Mouse (Mus musculus) testis, postnatal 10 days (tissue): ENCODE measurements around the gene Higd1c.
"Not testable (repeated sequence)": the region's sequence is repeated elsewhere in the genome, so short reads cannot be mapped to it uniquely, and the experiment has no call there.

Experiments
- DNase-seq: peaks from one replicate; pipeline ENCODE4 v3.0.0; 2021; ENCODE audit warnings: low spot score

Higd1c gene

GRCm38 (mm10) chr15:100364242-100364641 lies at the start of gene Higd1c:
TSS of gene Higd1c (plus strand) at chr15:100364542.
- DNase-seq: no peak

GRCm38 (mm10) chr15:100318014-100318671 lies 46.2 kb upstream of the Higd1c start:
- DNase-seq: not testable (repeated sequence)

GRCm38 (mm10) chr15:100319884-100320283 lies 44.5 kb upstream of the Higd1c start:
- no peak for DNase-seq

- DNase-seq: no peak
Observed at GRCm38 (mm10) chr15:100320295-100320905, 43.9 kb upstream of the Higd1c start.

GRCm38 (mm10) chr15:100321134-100321533 lies 43.2 kb upstream of the Higd1c start:
- no peak for DNase-seq

GRCm38 (mm10) chr15:100324021-100324591 lies 40.2 kb upstream of the Higd1c start:
- DNase-seq: no peak

- DNase-seq: no peak
Observed at GRCm38 (mm10) chr15:100325235-100325634, 39.1 kb upstream of the Higd1c start.

- not testable (repeated sequence) for DNase-seq
Observed at GRCm38 (mm10) chr15:100328089-100328488, 36.3 kb upstream of the Higd1c start.

GRCm38 (mm10) chr15:100329336-100329735 lies 35.0 kb upstream of the Higd1c start:
- DNase-seq: not testable (repeated sequence)

- no peak for DNase-seq
Observed at GRCm38 (mm10) chr15:100330739-100331138, 33.6 kb upstream of the Higd1c start.

GRCm38 (mm10) chr15:100332077-100332961 lies 32.0 kb upstream of the Higd1c start:
- DNase-seq: not testable (repeated sequence)

- DNase-seq: no peak
Observed at GRCm38 (mm10) chr15:100334629-100335028, 29.7 kb upstream of the Higd1c start, which contains the start of gene Mettl7a3. TSS of gene Mettl7a3 (plus strand) at chr15:100334929.

GRCm38 (mm10) chr15:100337328-100337727 lies 27.0 kb upstream of the Higd1c start:
- DNase-seq: not testable (repeated sequence)

- peak; percentile 75 for DNase-seq
Observed at GRCm38 (mm10) chr15:100337847-100338246, 26.5 kb upstream of the Higd1c start.

- DNase-seq: not testable (repeated sequence)
Observed at GRCm38 (mm10) chr15:100341314-100341980, 22.9 kb upstream of the Higd1c start.

GRCm38 (mm10) chr15:100345484-100345883 lies 18.9 kb upstream of the Higd1c start:
- DNase-seq: no peak

GRCm38 (mm10) chr15:100346761-100347160 lies 17.6 kb upstream of the Higd1c start:
- DNase-seq: no peak

- DNase-seq: no peak
Observed at GRCm38 (mm10) chr15:100349496-100349895, 14.8 kb upstream of the Higd1c start.

GRCm38 (mm10) chr15:100351501-100352060 lies 12.8 kb upstream of the Higd1c start:
- DNase-seq: no peak

GRCm38 (mm10) chr15:100352711-100353250 lies 11.6 kb upstream of the Higd1c start, which contains the start of the genes Methig1 and Mettl7a2:
TSS of gene Methig1 (plus strand) at chr15:100353149.
TSS of gene Mettl7a2 (plus strand) at chr15:100353200.
- DNase-seq: no peak

- not testable (repeated sequence) for DNase-seq
Observed at GRCm38 (mm10) chr15:100353399-100353798, 10.9 kb upstream of the Higd1c start.
